Mouse (Mus musculus): ENCODE measurements around the gene Rap1gds1. TPM values are rescaled to one million over a fixed set of nuclear protein-coding genes. Genes with fewer than 3 reads are reported as not detected.

The Rap1gds1 gene
- polyA plus RNA-seq, 1 experiment from 2014 or later: 54.4 TPM

DNA sequence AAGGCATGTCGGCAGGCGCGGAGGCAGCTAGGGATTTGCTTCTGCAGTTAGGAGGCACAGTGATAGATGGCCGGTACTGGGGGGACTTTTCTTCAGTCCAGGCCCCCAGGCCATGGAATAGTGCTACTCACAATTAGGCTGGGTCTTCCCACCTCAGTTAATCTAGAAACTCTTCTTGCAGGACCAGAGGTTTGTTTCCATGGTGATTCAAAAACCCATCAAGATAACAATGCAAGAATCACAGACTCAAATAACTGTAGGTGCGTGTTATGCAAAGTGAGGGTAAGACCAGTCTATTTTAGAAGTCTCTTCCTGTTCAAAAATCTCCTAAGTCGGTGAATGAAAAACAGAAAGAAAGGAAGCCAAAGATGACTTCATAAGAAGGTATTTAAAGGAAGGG is 4.8 kb upstream of the Rap1gds1 start:
- Histone ChIP-seq H3K36me3 (no peaks in the 10 kb centered on the region), H3K27me3 (ENCODE audit: low read depth, poor library complexity, severe bottlenecking) (no peaks in the 10 kb centered on the region), H3K27ac (no peak overlapping the region), H3K9me3 (replicated peaks) (no peaks in the 10 kb centered on the region), H3K4me3 (no peak overlapping the region), H3K4me1 (peaks cover 15% of the 10 kb centered on the region)
- DNase-seq (ENCODE audit: low spot score): no peak
- WGBS: 92% methylated on average over 6 of the region's 6 CpGs

DNA sequence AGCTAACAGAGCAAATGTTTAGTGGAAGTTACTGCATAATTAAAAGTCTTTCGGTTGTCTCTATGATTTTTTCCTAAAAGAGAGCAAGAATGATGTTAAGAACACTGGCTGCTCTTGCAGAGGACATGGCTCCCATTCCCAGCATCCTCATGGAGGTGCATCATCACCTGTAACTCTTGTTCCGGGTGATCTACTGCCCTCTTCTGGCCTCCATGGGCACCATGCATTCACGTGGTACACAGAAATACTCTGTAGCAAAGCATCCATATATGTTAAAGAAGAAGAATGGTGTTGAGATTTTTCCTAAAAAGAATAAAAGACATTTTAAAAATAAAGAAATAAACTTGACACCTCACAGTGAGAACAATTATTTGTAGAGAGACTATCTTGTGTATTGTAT is 3.0 kb upstream of the Rap1gds1 start:
- Histone ChIP-seq H3K27me3 (ENCODE audit: low read depth, poor library complexity, severe bottlenecking) (no peaks in the 10 kb centered on the region), H3K9me3 (replicated peaks) (no peaks in the 10 kb centered on the region), H3K4me1 (peaks cover 18% of the 10 kb centered on the region), H3K4me3 (no peak overlapping the region), H3K36me3 (no peaks in the 10 kb centered on the region), H3K27ac (no peak overlapping the region)
- DNase-seq (ENCODE audit: low spot score): no peak
- WGBS: 83% methylated on average over 3 of the region's 3 CpGs

DNA sequence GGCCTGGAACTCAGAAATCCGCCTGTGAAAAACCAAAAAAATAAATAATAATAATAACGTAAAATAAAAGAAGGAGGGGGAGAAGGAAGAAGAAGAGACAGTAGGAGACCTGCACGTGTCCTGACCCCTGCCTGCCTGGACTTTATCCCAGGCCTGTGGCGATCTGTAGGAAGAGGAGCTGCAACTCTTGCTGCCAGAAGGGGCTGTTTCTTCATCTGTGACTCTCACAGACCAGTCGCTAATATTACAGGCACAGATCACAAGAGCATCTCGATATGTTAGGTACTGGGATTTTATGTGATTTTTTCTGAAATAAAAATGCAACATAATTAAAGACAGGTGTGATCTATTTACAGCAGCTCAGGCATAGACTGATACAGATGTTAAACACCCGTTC is 1.1 kb upstream of the Rap1gds1 start:
- Histone ChIP-seq H3K4me3 (peak overlapping the region; percentile 93), H3K4me1 (peaks cover 18% of the 10 kb centered on the region), H3K27ac (peak overlapping the region; percentile 97), H3K36me3 (no peaks in the 10 kb centered on the region), H3K9me3 (replicated peaks) (no peaks in the 10 kb centered on the region), H3K27me3 (ENCODE audit: low read depth, poor library complexity, severe bottlenecking) (no peaks in the 10 kb centered on the region)
- WGBS: 9% methylated on average over 7 of the region's 7 CpGs
- no peak for DNase-seq (ENCODE audit: low spot score)

DNA sequence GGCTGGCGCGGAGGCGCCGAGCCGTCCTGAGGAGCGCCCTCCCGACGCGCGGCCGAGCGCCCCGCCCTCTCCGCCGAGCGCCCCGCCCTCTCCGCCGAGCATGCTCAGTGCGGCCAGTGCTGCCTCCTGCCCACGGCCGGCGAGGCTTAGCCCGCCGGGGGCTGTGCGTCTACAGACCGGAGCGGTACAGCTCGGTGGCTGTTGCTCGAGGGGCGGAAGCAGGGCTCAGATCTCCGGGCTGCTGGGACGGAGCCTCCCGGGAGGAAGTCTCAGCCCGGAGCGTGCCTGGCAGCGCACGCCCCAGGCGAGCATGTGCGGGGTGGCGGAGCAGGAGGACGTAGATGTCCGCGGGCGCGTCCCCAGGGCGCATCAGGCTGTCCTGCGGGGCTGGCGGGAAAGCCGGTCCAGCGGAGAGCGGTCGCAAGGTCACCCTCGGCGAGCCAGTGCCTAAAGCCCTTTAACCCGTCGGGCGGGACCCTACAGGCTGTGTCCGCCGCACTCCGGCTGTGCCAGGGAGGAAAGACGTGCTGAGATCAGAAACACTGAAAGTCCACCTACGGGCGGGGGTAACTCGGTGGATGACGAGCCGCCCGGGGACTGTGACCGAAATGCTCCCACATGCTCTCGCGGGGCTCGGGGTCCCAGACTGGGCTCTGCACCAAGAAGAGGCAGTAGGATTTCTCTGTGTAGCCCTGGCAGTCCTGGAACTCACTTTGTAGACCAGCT is 495 bp upstream of the Rap1gds1 start:
- Histone ChIP-seq H3K9me3 (replicated peaks) (no peaks in the 10 kb centered on the region), H3K36me3 (no peaks in the 10 kb centered on the region), H3K27me3 (ENCODE audit: low read depth, poor library complexity, severe bottlenecking) (no peaks in the 10 kb centered on the region), H3K4me3 (peak overlapping the region; percentile 93), H3K4me1 (peaks cover 18% of the 10 kb centered on the region), H3K27ac (peak overlapping the region; percentile 97)
- WGBS: under 1% methylated on average over 66 of the region's 72 CpGs
- DNase-seq (ENCODE audit: low spot score): peak; percentile 93

DNA sequence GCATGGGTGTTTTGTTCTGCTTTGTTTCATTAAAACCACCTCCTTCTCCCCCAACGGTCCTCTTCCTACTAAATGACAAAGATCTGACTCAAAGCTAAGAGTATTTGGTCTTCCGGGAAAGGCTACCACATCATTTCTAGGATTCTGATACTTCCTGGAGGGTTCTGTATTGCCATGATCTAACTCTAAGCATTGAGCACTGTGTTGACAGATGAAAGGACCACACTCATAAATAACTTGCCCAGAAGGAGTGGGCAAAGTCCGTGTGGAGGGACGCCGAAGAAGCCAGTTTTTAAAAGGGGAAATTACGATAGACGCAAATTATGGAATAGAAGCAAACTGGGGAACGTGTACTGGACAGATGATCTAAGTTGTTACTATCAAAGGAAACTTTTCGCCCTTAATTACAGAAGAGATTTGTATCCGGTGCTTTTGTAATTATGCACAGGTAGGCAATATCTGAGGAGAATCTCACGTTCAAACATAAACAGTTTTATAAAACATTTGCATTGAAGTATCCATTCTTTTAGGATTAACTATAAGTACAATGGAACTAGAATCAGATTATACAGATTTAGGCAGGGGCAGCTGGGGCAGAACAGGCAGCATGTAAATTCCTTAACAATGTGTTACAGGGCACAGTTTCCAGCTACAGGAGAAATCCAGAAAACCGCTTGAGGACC is 1.1 kb downstream of the Rap1gds1 start:
- Histone ChIP-seq H3K4me1 (peaks cover 25% of the 10 kb centered on the region), H3K27ac (peak overlapping the region; percentile 97), H3K9me3 (replicated peaks) (no peaks in the 10 kb centered on the region), H3K36me3 (no peaks in the 10 kb centered on the region), H3K4me3 (peak overlapping the region; percentile 93), H3K27me3 (ENCODE audit: low read depth, poor library complexity, severe bottlenecking) (no peaks in the 10 kb centered on the region)
- DNase-seq (ENCODE audit: low spot score): no peak
- WGBS: 6% methylated on average over 12 of the region's 12 CpGs

DNA sequence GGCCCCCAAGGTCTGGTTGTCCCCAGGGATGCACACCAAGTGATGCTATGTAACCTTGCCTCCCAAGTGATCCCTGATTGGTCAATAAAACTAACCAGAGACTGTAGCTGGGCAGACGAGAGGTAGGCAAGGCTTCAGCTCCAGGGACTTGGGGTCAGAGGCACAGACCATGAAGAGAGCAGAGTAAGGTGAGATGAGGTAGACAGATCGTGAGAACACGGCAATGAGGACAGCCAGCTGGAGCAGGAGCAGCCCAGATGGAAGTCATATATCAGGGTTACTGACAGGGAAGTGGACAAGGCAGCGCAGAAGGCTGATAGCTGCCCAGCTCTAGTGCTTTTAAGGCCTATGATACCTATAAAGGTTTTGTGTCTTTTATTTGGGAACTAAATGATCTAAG is 5.5 kb downstream of the Rap1gds1 start:
- DNase-seq (ENCODE audit: low spot score): no peak
- WGBS: 23% methylated on average over 4 of the region's 4 CpGs
- H3K4me1 ChIP-seq: peaks cover 10% of the 10 kb centered on the region; the same call in 1 of the 2 replicates

DNA sequence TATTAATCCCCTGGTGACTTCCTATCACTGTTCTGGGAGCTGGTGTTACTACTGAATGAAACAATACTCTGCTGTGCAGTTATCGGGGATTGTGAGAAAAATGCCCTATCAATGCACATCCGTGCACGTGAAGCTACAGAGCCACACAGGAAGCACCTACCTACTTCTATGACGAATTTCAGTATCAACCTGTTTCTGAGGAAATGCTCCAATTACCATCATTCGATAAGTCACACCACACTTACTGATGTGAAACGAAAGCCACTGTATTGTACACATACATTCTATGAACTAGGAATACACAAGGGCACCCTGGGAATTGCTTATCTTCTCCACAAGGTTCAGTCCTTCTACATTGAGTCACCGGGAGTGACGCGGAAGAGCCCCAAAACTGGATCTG is 10.9 kb downstream of the Rap1gds1 start:
- Histone ChIP-seq H3K4me3 (no peak overlapping the region), H3K36me3 (peaks cover 15% of the 10 kb centered on the region), H3K27me3 (ENCODE audit: low read depth, poor library complexity, severe bottlenecking) (no peaks in the 10 kb centered on the region), H3K9me3 (replicated peaks) (no peaks in the 10 kb centered on the region), H3K27ac (no peak overlapping the region), H3K4me1 (no peaks in the 10 kb centered on the region)
- WGBS: 95% methylated on average over 9 of the region's 9 CpGs
- DNase-seq (ENCODE audit: low spot score): no peak

More for the DNA sequence above, 5.5 kb downstream of the Rap1gds1 start:
- Histone ChIP-seq H3K9me3 (replicated peaks) (no peaks in the 10 kb centered on the region), H3K4me3 (no peak overlapping the region), H3K27me3 (ENCODE audit: low read depth, poor library complexity, severe bottlenecking) (no peaks in the 10 kb centered on the region), H3K36me3 (no peaks in the 10 kb centered on the region), H3K27ac (no peak overlapping the region)

DNA sequence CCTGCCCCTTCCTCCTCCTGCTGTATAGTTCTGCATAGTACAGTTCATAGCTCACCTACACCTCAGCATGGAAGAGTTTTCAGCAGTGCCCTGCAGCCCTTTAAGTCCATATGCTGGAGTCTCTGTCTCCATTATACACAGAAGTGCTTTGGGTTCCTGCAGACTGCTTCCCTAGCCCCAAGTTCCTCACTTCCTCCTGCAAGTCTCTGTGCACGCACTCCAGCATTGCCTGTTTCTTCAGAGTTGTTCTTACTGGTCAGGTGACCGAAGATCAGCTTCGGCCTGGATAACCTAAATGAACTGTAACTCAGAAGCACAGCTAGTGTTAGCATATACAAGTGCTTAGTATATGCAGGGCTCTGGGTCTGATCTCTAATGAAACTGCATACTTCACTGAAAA is 12.9 kb downstream of the Rap1gds1 start:
- no peak for DNase-seq (ENCODE audit: low spot score)
- 90% methylated on average over 3 of the region's 3 CpGs for WGBS

DNA sequence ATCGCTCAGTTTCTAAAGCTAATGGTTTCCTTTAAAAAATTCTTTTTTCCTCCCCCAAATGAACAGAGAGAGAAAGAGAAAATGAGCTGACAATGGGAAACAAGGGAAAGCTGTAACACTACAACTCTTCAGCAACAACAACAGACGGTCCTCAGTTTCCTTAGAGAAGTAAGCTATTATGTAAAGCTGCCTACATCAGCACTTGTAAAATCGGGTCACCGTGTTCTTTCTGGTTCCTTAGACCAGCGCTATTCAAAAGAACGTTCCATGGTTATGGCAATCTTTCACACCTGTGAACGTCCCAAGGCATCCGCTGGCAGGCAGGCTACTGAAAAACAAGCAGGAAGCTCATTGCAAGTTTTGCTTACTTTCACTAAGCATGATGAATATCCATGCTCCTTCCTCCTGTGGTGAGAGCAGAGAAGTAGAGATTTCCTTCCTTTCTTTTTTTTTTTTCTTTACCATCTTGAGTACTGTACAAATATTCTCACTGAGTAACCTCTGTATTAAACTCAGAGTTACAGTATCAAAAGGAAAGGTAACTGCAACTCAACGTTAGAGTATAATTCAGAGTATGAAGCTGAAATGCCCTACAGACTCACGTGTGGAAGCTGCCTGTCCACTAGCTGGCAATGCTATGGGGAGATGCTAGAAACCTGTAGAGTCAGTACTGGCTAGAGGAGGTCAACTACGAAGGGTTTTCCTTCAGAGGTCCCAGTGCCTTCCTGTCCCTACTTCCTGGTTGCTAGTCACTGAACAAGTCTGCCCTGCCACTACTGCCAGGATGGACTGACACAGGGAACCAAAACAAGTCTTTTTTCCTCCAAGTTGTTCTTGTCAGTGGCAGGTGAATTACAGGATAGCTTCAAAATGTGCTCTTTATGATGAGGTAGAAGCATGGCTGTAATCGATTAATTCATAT is 26.0 kb downstream of the Rap1gds1 start:
- Histone ChIP-seq H3K36me3 (peaks cover 29% of the 10 kb centered on the region), H3K27ac (no peak overlapping the region), H3K9me3 (replicated peaks) (no peaks in the 10 kb centered on the region), H3K27me3 (ENCODE audit: low read depth, poor library complexity, severe bottlenecking) (no peaks in the 10 kb centered on the region), H3K4me1 (no peaks in the 10 kb centered on the region), H3K4me3 (no peak overlapping the region)
- DNase-seq (ENCODE audit: low spot score): no peak
- WGBS: 94% methylated on average over 12 of the region's 12 CpGs

More for the DNA sequence above, 12.9 kb downstream of the Rap1gds1 start:
- Histone ChIP-seq H3K27ac (no peak overlapping the region), H3K27me3 (ENCODE audit: low read depth, poor library complexity, severe bottlenecking) (no peaks in the 10 kb centered on the region), H3K4me3 (no peak overlapping the region), H3K4me1 (no peaks in the 10 kb centered on the region), H3K36me3 (peaks cover 15% of the 10 kb centered on the region), H3K9me3 (replicated peaks) (no peaks in the 10 kb centered on the region)

DNA sequence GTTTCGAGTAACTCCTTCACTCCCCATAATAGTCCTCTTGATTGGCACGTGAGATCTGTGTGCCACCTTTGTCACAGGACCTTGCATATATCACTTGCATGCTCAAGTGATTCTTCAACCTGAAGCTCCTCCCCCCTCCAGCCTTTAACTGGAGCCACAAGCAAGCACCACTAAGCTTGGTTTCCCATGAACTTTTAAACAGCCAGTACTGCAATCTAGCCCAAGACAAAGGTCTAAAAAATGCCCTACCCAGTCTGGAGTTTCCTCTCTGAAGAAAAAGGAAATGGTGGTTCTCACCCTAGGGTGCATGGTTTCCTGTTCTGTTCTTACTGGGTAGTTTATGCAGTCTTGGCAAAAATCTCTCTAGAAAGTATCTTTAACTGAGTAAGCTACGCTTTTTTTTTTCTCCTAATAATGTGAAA is 32.6 kb downstream of the Rap1gds1 start:
- Histone ChIP-seq H3K36me3 (peaks cover 26% of the 10 kb centered on the region), H3K27ac (no peak overlapping the region), H3K9me3 (replicated peaks) (no peaks in the 10 kb centered on the region), H3K4me3 (no peak overlapping the region), H3K27me3 (ENCODE audit: low read depth, poor library complexity, severe bottlenecking) (no peaks in the 10 kb centered on the region), H3K4me1 (no peaks in the 10 kb centered on the region)
- 87% methylated on average over 3 of the region's 3 CpGs for WGBS
- no peak for DNase-seq (ENCODE audit: low spot score)

DNA sequence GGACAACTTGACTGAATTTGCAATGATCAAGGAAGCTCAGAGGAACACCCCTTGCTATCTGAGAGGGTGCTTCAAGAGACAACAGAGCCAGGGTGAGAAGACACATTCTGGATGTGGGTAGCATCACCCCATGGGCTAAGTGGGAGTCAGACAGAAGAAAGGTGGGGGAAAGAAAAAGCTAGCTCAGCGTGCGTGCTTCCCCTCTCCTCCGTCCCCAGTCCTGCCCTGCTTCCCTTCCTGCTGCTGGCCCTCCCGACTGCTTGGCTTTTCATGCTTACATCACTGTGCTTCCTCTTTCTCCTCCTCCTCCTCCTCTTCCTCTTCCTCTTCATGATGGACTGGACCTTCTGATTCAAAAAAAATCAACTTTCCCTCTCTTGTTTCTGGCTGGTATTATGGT is 33.1 kb downstream of the Rap1gds1 start:
- peaks cover 23% of the 10 kb centered on the region for H3K36me3 ChIP-seq

DNA sequence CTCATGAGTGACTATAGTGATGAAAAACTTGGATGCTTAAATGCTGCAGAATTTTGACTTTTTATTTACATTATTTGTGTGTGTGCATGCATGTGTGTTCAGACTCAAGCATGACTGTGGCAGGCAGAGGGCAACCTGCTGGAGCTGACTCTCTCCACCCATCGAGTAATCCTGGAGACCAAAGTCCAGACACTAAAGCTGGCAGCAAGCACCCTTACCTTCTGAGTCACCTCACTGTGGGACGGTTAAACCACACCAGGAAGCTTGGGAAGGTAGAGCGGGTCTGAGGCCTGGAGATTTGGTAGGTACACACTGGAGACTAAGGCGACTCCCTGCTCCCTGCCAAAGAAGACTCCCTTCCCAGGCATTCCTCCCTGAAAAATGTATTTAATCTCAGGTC is 38.0 kb downstream of the Rap1gds1 start:
- no peaks in the 10 kb centered on the region for H3K4me1 ChIP-seq
- H3K36me3 ChIP-seq: peaks cover 15% of the 10 kb centered on the region
- H3K27me3 ChIP-seq (ENCODE audit: low read depth, poor library complexity, severe bottlenecking): no peaks in the 10 kb centered on the region
- no peak for DNase-seq (ENCODE audit: low spot score)
- 96% methylated on average over 4 of the region's 4 CpGs for WGBS
- H3K4me3 ChIP-seq: no peak overlapping the region
- H3K27ac ChIP-seq: no peak overlapping the region
- H3K9me3 ChIP-seq (replicated peaks): no peaks in the 10 kb centered on the region

More for the DNA sequence above, 33.1 kb downstream of the Rap1gds1 start:
- Histone ChIP-seq H3K4me3 (no peak overlapping the region), H3K27me3 (ENCODE audit: low read depth, poor library complexity, severe bottlenecking) (no peaks in the 10 kb centered on the region), H3K9me3 (replicated peaks) (no peaks in the 10 kb centered on the region), H3K4me1 (no peaks in the 10 kb centered on the region), H3K27ac (no peak overlapping the region)
- DNase-seq (ENCODE audit: low spot score): no peak
- WGBS: 90% methylated on average over 4 of the region's 4 CpGs

DNA sequence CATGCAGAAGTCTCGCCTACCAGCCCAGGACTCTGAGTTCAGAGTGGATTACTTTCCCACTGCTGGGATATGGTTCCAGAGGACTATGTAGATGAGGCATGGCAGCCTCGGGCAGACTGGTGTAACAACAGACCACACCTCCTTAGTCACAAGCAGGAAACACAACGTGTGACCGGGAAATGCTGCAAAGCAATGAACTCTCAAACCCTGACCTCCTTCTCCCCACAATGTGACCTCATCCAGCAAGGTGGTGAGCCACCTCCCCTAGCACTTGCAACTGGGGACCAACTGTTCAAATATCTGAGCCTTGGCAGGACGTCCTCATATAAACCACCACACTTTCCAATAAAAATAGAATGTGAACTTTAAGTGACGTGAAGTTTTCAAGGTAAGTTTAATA is 41.8 kb downstream of the Rap1gds1 start:
- Histone ChIP-seq H3K27ac (no peak overlapping the region), H3K36me3 (no peaks in the 10 kb centered on the region), H3K4me3 (no peak overlapping the region), H3K27me3 (ENCODE audit: low read depth, poor library complexity, severe bottlenecking) (no peaks in the 10 kb centered on the region), H3K9me3 (replicated peaks) (no peaks in the 10 kb centered on the region), H3K4me1 (no peaks in the 10 kb centered on the region)
- DNase-seq (ENCODE audit: low spot score): no peak
- WGBS: 82% methylated on average over 6 of the region's 6 CpGs

Measured in limb, embryonic 10.5 days (tissue).